Mouse (Mus musculus) midbrain, embryonic 12.5 days (tissue): ENCODE results near the gene Cbfa2t2. TPM values are rescaled to one million over a fixed set of nuclear protein-coding genes. Genes with fewer than 3 reads are reported as not detected.

Experiments used
- ATAC-seq: fragments of 200-750 bp; cut with Nextera tagmentation; 2 replicates; pipeline ENCODE4 v1.8.0; 2017; ENCODE audit warnings: low read depth, moderate TSS enrichment, moderate library complexity; ENCODE audit not compliant: low FRiP score
- H3K27ac ChIP-seq: fragments of 300-500 bp; sonication (generic); replicated peaks from 2 replicates; pipeline ENCODE4 v1.5.1; 2016; ENCODE audit warnings: mild to moderate bottlenecking
- H3K27me3 ChIP-seq: fragments of 300-500 bp; sonication (generic); 2 replicates; pipeline ENCODE4 v1.6.1; 2016; ENCODE audit warnings: mild to moderate bottlenecking
- H3K36me3 ChIP-seq: fragments of 300-500 bp; sonication (generic); 2 replicates; pipeline ENCODE4 v1.6.1; 2016
- H3K4me1 ChIP-seq: fragments of 300-500 bp; sonication (generic); 2 replicates; pipeline ENCODE4 v1.6.1; 2016
- H3K4me2 ChIP-seq: fragments of 300-500 bp; sonication (generic); replicated peaks from 2 replicates; pipeline ENCODE4 v1.6.1; 2016; ENCODE audit warnings: mild to moderate bottlenecking, moderate library complexity
- H3K4me3 ChIP-seq: fragments of 300-500 bp; sonication (generic); 2 replicates; pipeline ENCODE4 v1.5.1; 2016; ENCODE audit warnings: mild to moderate bottlenecking
- H3K9ac ChIP-seq: fragments of 300-500 bp; sonication (generic); replicated peaks from 2 replicates; pipeline ENCODE4 v1.6.1; 2016; ENCODE audit warnings: mild to moderate bottlenecking, moderate library complexity
- H3K9me3 ChIP-seq: fragments of 300-500 bp; sonication (generic); 2 replicates; pipeline ENCODE4 v1.6.1; 2016; ENCODE audit warnings: mild to moderate bottlenecking
- WGBS: fragments of 180-500 bp; shearing (Covaris S2); methylation state at CpG from one replicate; pipeline ENCODE4 v1.1.7; 2016; 5-methylcytosine and 5-hydroxymethylcytosine counted together
- polyA plus RNA-seq: library from polyadenylated mRNA; unstranded; fragments of >200 nt; fragmentation: Nextera tagmentation; extraction: Ambion mirVana; gene quantifications from 2 replicates; pipeline ENCODE4 v1.2.1, GENCODE M21; 2016

The Cbfa2t2 gene
- polyA plus RNA-seq, 1 experiment from 2014 or later: 91.8 TPM

- 69% methylated on average over 1 of the region's 1 CpGs for WGBS
- no peaks in the 10 kb centered on the region for H3K9me3 ChIP-seq
- no peaks in the 10 kb centered on the region for H3K27me3 ChIP-seq
- no peak overlapping the region for H3K9ac ChIP-seq
- H3K4me1 ChIP-seq: peaks cover 5% of the 10 kb centered on the region; the same call in 1 of the 2 replicates
- H3K36me3 ChIP-seq: peaks cover 3% of the 10 kb centered on the region; the same call in 1 of the 2 replicates
- peak overlapping the region; percentile 52; the same call in 1 of the 2 replicates for H3K27ac ChIP-seq
- ATAC-seq: no peak
- no peak overlapping the region for H3K4me2 ChIP-seq
- no peak overlapping the region for H3K4me3 ChIP-seq
Measured at GRCm38 (mm10) chr2:154454099-154454498, 17.8 kb downstream of the Cbfa2t2 start.

DNA sequence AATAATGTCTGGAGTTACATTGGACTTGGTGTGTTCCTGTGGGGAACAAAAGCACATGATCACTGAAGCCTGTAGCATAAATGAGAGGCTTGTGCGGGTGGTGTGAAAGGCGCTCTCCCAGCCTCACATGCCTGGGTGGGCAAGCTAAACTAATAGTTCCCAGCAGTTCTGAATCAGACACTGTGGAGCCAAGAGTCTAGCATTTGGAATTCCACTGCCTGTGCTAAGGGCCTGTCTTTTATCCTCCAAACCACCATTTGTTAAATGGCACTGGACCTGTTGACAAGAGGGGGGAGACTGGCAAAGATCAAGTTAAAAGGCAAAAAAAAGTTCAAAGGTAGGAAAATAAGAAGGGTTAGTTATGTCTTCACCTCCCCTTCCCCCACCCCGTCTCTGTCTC, 18.3 kb downstream of the Cbfa2t2 start:
- H3K36me3 ChIP-seq: peaks cover 3% of the 10 kb centered on the region; the same call in 1 of the 2 replicates
- H3K4me1 ChIP-seq: peaks cover 5% of the 10 kb centered on the region; the same call in 1 of the 2 replicates
- no peak for ATAC-seq
- H3K9ac ChIP-seq: no peak overlapping the region
- H3K4me3 ChIP-seq: no peak overlapping the region
- H3K4me2 ChIP-seq: no peak overlapping the region
- no peaks in the 10 kb centered on the region for H3K27me3 ChIP-seq
- no peaks in the 10 kb centered on the region for H3K9me3 ChIP-seq
- WGBS: 49% methylated on average over 3 of the region's 3 CpGs
- H3K27ac ChIP-seq: peak overlapping the region; percentile 1; the same call in 1 of the 2 replicates

DNA sequence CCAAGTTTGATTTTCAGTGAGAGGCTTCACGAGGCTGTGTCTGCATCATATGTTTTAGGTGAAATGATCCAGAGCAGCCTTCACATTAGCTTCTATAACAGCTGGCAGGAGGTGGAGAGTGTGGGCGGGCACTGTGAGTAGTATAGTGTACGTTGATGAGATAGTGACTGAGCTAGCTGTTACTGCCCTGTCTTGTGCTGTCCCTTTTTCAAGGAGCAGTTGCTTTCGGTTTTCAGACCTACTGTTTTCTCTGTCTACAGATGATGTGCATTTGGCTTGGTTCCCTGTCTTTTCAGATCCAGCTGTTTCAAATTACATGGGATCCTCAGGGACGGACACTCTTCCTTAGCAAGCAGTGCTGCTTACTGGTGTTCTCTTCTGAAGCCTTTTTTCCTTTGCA, 19.5 kb downstream of the Cbfa2t2 start:
- no peak overlapping the region for H3K9ac ChIP-seq
- H3K9me3 ChIP-seq: no peaks in the 10 kb centered on the region
- no peak for ATAC-seq
- H3K27me3 ChIP-seq: no peaks in the 10 kb centered on the region
- H3K36me3 ChIP-seq: peaks cover 3% of the 10 kb centered on the region; the same call in 1 of the 2 replicates
- no peak overlapping the region for H3K4me2 ChIP-seq
- WGBS: 78% methylated on average over 5 of the region's 5 CpGs
- peaks cover 10% of the 10 kb centered on the region for H3K4me1 ChIP-seq
- no peak overlapping the region for H3K4me3 ChIP-seq
- no peak overlapping the region for H3K27ac ChIP-seq

DNA sequence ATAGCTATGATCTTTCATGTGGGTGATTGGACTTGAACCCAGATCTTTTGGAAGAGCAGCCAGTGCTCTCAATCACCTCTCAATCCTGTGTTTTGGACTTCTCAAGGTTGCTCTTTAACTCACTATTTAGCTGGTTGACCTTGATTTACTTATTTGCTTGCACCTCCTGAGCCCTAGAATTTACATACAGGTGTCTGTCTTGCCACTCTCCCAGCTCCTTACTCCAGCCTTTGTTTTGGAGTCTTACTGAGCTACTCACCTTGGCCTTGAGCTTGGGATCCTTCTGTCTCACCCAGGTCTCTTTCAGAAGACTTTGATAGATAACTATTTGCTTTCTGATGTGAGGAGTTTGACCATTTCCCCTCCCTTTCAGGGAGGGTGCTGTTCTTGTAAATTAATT, 20.3 kb downstream of the Cbfa2t2 start:
- peaks cover 3% of the 10 kb centered on the region; the same call in 1 of the 2 replicates for H3K36me3 ChIP-seq
- no peak overlapping the region for H3K9ac ChIP-seq
- peaks cover 10% of the 10 kb centered on the region for H3K4me1 ChIP-seq
- H3K27me3 ChIP-seq: no peaks in the 10 kb centered on the region
- H3K4me3 ChIP-seq: no peak overlapping the region
- H3K9me3 ChIP-seq: no peaks in the 10 kb centered on the region
- no peak overlapping the region for H3K27ac ChIP-seq
- H3K4me2 ChIP-seq: no peak overlapping the region
- no peak for ATAC-seq

GRCm38 (mm10) chr2:154459262-154459661, 23.0 kb downstream of the Cbfa2t2 start:
- no peak for ATAC-seq
- H3K9me3 ChIP-seq: no peaks in the 10 kb centered on the region
- 81% methylated on average over 2 of the region's 2 CpGs for WGBS

GRCm38 (mm10) chr2:154459851-154460250, 23.6 kb downstream of the Cbfa2t2 start:
- no peaks in the 10 kb centered on the region; the same call in 1 of the 2 replicates for H3K36me3 ChIP-seq
- 39% methylated on average over 4 of the region's 4 CpGs for WGBS
- no peaks in the 10 kb centered on the region for H3K9me3 ChIP-seq
- ATAC-seq: peak; percentile 65
- no peak overlapping the region for H3K4me3 ChIP-seq
- no peaks in the 10 kb centered on the region for H3K27me3 ChIP-seq
- peaks cover 13% of the 10 kb centered on the region for H3K4me1 ChIP-seq
- H3K27ac ChIP-seq: peak overlapping the region; percentile 31
- no peak overlapping the region for H3K9ac ChIP-seq
- H3K4me2 ChIP-seq: 0 out of 2 replicates have a peak overlapping the region, but pooled peaks have one; percentile 9

More at GRCm38 (mm10) chr2:154459262-154459661, 23.0 kb downstream of the Cbfa2t2 start:
- no peak overlapping the region for H3K9ac ChIP-seq
- H3K4me3 ChIP-seq: no peak overlapping the region
- H3K27me3 ChIP-seq: no peaks in the 10 kb centered on the region
- H3K4me1 ChIP-seq: peaks cover 13% of the 10 kb centered on the region
- H3K27ac ChIP-seq: no peak overlapping the region; the same call in 1 of the 2 replicates
- H3K4me2 ChIP-seq: no peak overlapping the region
- H3K36me3 ChIP-seq: no peaks in the 10 kb centered on the region; the same call in 1 of the 2 replicates

DNA sequence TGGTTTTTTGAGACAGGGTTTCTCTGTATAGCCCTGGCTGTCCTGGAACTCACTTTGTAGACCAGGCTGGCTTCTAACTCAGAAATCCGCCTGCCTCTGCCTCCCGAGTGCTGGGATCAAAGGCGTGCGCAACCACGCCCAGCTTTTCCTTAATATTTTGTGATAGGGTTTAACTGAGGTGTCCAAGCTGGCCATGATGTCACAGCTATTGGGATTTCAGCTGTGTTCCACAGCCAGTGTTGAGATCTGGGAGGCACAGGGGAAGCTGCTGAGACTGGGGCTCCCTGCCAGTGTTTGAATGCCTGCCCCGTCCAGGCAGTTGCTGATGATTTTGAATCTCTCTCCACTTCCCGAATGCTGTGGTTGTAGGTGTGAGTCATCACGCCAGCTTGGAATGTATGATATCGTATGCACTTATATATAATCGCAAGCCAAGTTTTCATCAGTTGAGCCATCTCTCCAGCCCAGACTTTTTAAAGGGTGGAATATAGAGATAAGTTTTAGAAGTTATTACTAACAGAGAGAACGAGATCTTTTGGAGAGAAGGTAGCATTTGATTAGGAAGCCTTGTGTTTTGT, 27.4 kb downstream of the Cbfa2t2 start:
- 93% methylated on average over 11 of the region's 11 CpGs for WGBS
- Histone ChIP-seq H3K27ac (no peak overlapping the region), H3K36me3 (no peaks in the 10 kb centered on the region), H3K4me2 (no peak overlapping the region), H3K4me1 (peaks cover 21% of the 10 kb centered on the region), H3K9me3 (peaks cover 2% of the 10 kb centered on the region; the same call in 1 of the 2 replicates), H3K27me3 (no peaks in the 10 kb centered on the region), H3K9ac (no peak overlapping the region), H3K4me3 (no peak overlapping the region)
- ATAC-seq: no peak

- ATAC-seq: peak; percentile 89
- Histone ChIP-seq H3K27me3 (no peaks in the 10 kb centered on the region), H3K27ac (peak overlapping the region; percentile 58; the same call in 1 of the 2 replicates), H3K9ac (no peak overlapping the region), H3K4me2 (no peak overlapping the region), H3K9me3 (peaks cover 2% of the 10 kb centered on the region; the same call in 1 of the 2 replicates), H3K4me1 (peaks cover 17% of the 10 kb centered on the region), H3K36me3 (no peaks in the 10 kb centered on the region), H3K4me3 (no peak overlapping the region)
- WGBS: 43% methylated on average over 1 of the region's 1 CpGs
Measured at GRCm38 (mm10) chr2:154465914-154466335, 29.6 kb downstream of the Cbfa2t2 start.

DNA sequence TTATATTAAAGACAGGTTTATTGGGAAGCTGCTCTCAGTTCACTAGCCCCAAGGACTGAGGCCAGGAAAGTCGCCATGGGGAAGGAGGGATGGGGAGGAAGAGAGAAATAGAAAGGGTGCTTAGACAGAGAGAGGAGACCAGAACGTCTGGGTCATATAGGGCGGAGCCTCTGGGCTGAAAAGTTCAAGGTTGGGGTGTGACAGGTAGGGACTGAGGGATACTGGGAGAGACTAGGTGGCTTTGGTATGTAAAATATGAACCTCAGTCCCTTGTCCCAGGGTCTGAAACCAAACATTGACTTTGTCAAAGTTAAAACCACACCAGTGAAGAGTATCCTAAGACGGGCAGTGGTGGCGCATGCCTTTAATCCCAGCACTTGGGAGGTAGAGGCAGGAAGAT, 30.9 kb downstream of the Cbfa2t2 start:
- Histone ChIP-seq H3K9me3 (peaks cover 2% of the 10 kb centered on the region; the same call in 1 of the 2 replicates), H3K4me3 (no peak overlapping the region), H3K27ac (no peak overlapping the region), H3K4me1 (peaks cover 17% of the 10 kb centered on the region), H3K27me3 (no peaks in the 10 kb centered on the region), H3K9ac (no peak overlapping the region), H3K4me2 (no peak overlapping the region), H3K36me3 (no peaks in the 10 kb centered on the region)
- 90% methylated on average over 5 of the region's 5 CpGs for WGBS
- no peak for ATAC-seq

DNA sequence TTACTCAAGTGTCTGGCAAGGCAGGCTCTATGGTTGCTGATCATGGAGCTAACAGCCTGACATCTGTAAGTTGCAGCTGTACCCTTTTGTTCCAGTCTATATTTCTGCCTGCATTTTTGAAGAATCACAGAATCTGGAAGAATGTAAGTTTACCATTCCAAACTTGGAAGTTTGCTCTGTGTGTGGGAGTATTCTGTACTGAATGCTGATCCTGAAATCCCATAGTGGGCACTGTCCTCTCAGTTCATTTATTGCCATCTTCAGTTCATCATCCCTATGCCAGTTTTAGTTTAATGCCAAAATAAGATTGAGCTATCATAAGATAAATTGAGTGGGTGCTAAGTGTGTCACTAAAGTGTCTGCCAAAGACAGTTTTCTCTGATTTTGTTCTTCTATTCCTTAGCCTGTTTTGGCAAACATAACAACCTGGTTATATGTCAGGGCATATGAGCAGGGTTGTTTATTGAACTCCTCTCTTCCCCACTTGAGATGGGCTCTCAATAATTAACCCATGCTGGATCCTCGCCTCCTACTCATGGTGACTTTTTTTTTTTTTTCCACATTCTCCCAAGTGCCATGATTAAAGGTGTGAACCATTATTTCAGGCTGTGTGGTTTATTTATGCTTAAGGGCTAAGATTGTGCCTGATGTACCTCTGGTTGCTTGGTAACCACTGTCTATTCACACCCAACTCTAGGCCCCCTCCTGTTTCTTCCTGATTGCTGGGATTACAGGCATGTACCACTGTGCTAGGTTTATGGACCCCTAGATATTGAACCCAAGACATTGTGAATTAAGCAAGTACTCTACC, 38.2 kb downstream of the Cbfa2t2 start:
- WGBS: 72% methylated on average over 1 of the region's 1 CpGs
- no peak overlapping the region for H3K4me2 ChIP-seq
- no peak overlapping the region for H3K9ac ChIP-seq
- no peak for ATAC-seq
- no peak overlapping the region for H3K4me3 ChIP-seq
- H3K4me1 ChIP-seq: peaks cover 6% of the 10 kb centered on the region
- no peaks in the 10 kb centered on the region for H3K9me3 ChIP-seq
- H3K36me3 ChIP-seq: no peaks in the 10 kb centered on the region
- no peak overlapping the region for H3K27ac ChIP-seq
- no peaks in the 10 kb centered on the region for H3K27me3 ChIP-seq

DNA sequence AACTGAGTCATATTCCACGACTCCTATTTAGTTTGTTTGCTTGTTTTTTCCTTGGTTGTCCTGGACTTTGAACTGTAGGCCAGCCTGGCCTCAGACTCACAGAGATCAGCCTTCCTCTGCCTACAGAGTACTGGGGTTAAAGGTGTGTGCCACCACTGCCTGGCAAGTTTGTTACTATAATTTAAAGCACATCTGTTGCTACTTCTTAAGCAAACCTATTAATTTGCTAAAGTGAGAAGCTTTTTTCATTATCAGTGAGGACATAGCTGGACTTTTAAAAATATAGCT, 38.7 kb downstream of the Cbfa2t2 start:
- Histone ChIP-seq H3K9me3 (no peaks in the 10 kb centered on the region), H3K4me3 (no peak overlapping the region), H3K4me1 (peaks cover 6% of the 10 kb centered on the region), H3K27ac (no peak overlapping the region), H3K9ac (no peak overlapping the region), H3K4me2 (no peak overlapping the region), H3K27me3 (no peaks in the 10 kb centered on the region), H3K36me3 (no peaks in the 10 kb centered on the region)
- no peak for ATAC-seq
- 90% methylated on average over 1 of the region's 1 CpGs for WGBS

- Histone ChIP-seq H3K9me3 (no peaks in the 10 kb centered on the region), H3K4me3 (no peak overlapping the region), H3K4me1 (peaks cover 6% of the 10 kb centered on the region), H3K4me2 (no peak overlapping the region), H3K27me3 (no peaks in the 10 kb centered on the region), H3K9ac (no peak overlapping the region), H3K36me3 (no peaks in the 10 kb centered on the region), H3K27ac (no peak overlapping the region)
- 97% methylated on average over 7 of the region's 7 CpGs for WGBS
- no peak for ATAC-seq
Measured at GRCm38 (mm10) chr2:154475861-154476260, 39.6 kb downstream of the Cbfa2t2 start.
